Mouse (Mus musculus) embryonic facial prominence, embryonic 13.5 days (tissue): ENCODE data around the gene Uhmk1. TPM values are rescaled to one million over a fixed set of nuclear protein-coding genes. Genes with fewer than 3 reads are reported as not detected.
A peak's percentile ranks its signal among the peaks of the same experiment; 100 is the strongest.

Experiments
- ATAC-seq: fragments of 200-750 bp; cut with Nextera tagmentation; 2 replicates; pipeline ENCODE4 v1.8.0; 2017; ENCODE audit warnings: low read depth; ENCODE audit not compliant: insufficient number of reproducible peaks, insufficient read depth, low FRiP score, low TSS enrichment
- H3K27ac ChIP-seq: fragments of 300-500 bp; sonication (generic); 2 replicates; pipeline ENCODE4 v1.5.1; 2015; ENCODE audit warnings: moderate library complexity, mild to moderate bottlenecking, inconsistent platforms
- H3K27me3 ChIP-seq: fragments of 300-500 bp; sonication (generic); 2 replicates; pipeline ENCODE4 v1.6.1; 2015; ENCODE audit warnings: mild to moderate bottlenecking, inconsistent platforms
- H3K36me3 ChIP-seq: fragments of 300-500 bp; sonication (generic); 2 replicates; pipeline ENCODE4 v1.6.1; 2015; ENCODE audit warnings: mild to moderate bottlenecking, inconsistent platforms
- H3K4me1 ChIP-seq: fragments of 300-500 bp; sonication (generic); 2 replicates; pipeline ENCODE4 v1.6.1; 2015; ENCODE audit warnings: inconsistent platforms
- H3K4me2 ChIP-seq: fragments of 300-500 bp; sonication (generic); 2 replicates; pipeline ENCODE4 v1.6.1; 2015; ENCODE audit warnings: moderate library complexity, mild to moderate bottlenecking, inconsistent platforms
- H3K4me3 ChIP-seq: fragments of 300-500 bp; sonication (generic); 2 replicates; pipeline ENCODE4 v1.5.1; 2015; ENCODE audit warnings: mild to moderate bottlenecking, inconsistent platforms
- H3K9ac ChIP-seq: fragments of 300-500 bp; sonication (generic); 2 replicates; pipeline ENCODE4 v1.6.1; 2015; ENCODE audit warnings: mild to moderate bottlenecking, inconsistent platforms
- H3K9me3 ChIP-seq: fragments of 300-500 bp; sonication (generic); 2 replicates; pipeline ENCODE4 v1.6.1; 2016; ENCODE audit warnings: inconsistent platforms
- whole genome bisulfite sequencing: fragments of 180-500 bp; shearing (Covaris S2); methylation state at CpG from one replicate; pipeline ENCODE4 v1.1.7; 2015; ENCODE audit warnings: mixed read lengths; 5-methylcytosine and 5-hydroxymethylcytosine counted together
- polyA plus RNA-seq: library from polyadenylated mRNA; unstranded; fragments of >200 nt; fragmentation: Nextera tagmentation; extraction: Ambion mirVana; gene quantifications from 2 replicates; pipeline ENCODE4 v1.2.1, GENCODE M21; 2015

Gene Uhmk1
- polyA plus RNA-seq, 1 experiment from 2014 or later, result 5.1 TPM

GRCm38 (mm10) chr1:170213181-170213879 lies 1.9 kb downstream of the Uhmk1 start:
- no peak for ATAC-seq
- Histone ChIP-seq H3K4me2 (0 out of 2 replicates have a peak overlapping the region, but pooled peaks have one; percentile 14), H3K27ac (no peak overlapping the region), H3K9ac (no peak overlapping the region), H3K4me1 (peaks cover 7% of the 10 kb centered on the region), H3K4me3 (no peak overlapping the region), H3K9me3 (no peaks in the 10 kb centered on the region), H3K27me3 (peaks cover 7% of the 10 kb centered on the region; the same call in 1 of the 2 replicates), H3K36me3 (peaks cover 32% of the 10 kb centered on the region)
- WGBS, result 92% methylated on average over 10 of the region's 10 CpGs

- no peak overlapping the region for H3K27ac ChIP-seq
- no peak overlapping the region for H3K4me2 ChIP-seq
- H3K4me3 ChIP-seq, result no peak overlapping the region
- H3K4me1 ChIP-seq, result no peaks in the 10 kb centered on the region
- WGBS, result 94% methylated on average over 6 of the region's 6 CpGs
- peaks cover 75% of the 10 kb centered on the region for H3K36me3 ChIP-seq
- ATAC-seq, result no peak
- H3K27me3 ChIP-seq, result no peaks in the 10 kb centered on the region
- no peaks in the 10 kb centered on the region for H3K9me3 ChIP-seq
- H3K9ac ChIP-seq, result no peak overlapping the region
These were observed 8.8 kb downstream of the Uhmk1 start for GRCm38 (mm10) chr1:170206395-170206794.

- no peak overlapping the region for H3K4me3 ChIP-seq
- H3K9ac ChIP-seq, result no peak overlapping the region
- H3K4me2 ChIP-seq, result no peak overlapping the region
- WGBS, result 78% methylated on average over 3 of the region's 3 CpGs
- ATAC-seq, result no peak
- H3K36me3 ChIP-seq, result peaks cover 76% of the 10 kb centered on the region
- no peak overlapping the region for H3K27ac ChIP-seq
- H3K27me3 ChIP-seq, result no peaks in the 10 kb centered on the region
- H3K4me1 ChIP-seq, result no peaks in the 10 kb centered on the region
- H3K9me3 ChIP-seq, result no peaks in the 10 kb centered on the region
These were observed 14.8 kb downstream of the Uhmk1 start for GRCm38 (mm10) chr1:170200379-170200778.

GRCm38 (mm10) chr1:170196211-170196610 lies 19.0 kb downstream of the Uhmk1 start:
- ATAC-seq, result no peak
- H3K4me2 ChIP-seq, result no peak overlapping the region
- no peak overlapping the region for H3K27ac ChIP-seq
- no peaks in the 10 kb centered on the region for H3K9me3 ChIP-seq
- H3K36me3 ChIP-seq, result peaks cover 85% of the 10 kb centered on the region
- no peak overlapping the region for H3K4me3 ChIP-seq
- H3K4me1 ChIP-seq, result no peaks in the 10 kb centered on the region
- no peak overlapping the region for H3K9ac ChIP-seq
- H3K27me3 ChIP-seq, result no peaks in the 10 kb centered on the region
- 94% methylated on average over 8 of the region's 8 CpGs for WGBS

GRCm38 (mm10) chr1:170191925-170192324 lies 23.3 kb downstream of the Uhmk1 start:
- WGBS, result 89% methylated on average over 1 of the region's 1 CpGs
- no peaks in the 10 kb centered on the region for H3K27me3 ChIP-seq
- H3K9me3 ChIP-seq, result no peaks in the 10 kb centered on the region
- no peak overlapping the region for H3K9ac ChIP-seq
- no peaks in the 10 kb centered on the region for H3K4me1 ChIP-seq
- H3K27ac ChIP-seq, result no peak overlapping the region
- H3K4me2 ChIP-seq, result no peak overlapping the region
- no peak for ATAC-seq
- peaks cover 50% of the 10 kb centered on the region for H3K36me3 ChIP-seq
- H3K4me3 ChIP-seq, result no peak overlapping the region

GRCm38 (mm10) chr1:170190225-170190624 lies 25.0 kb downstream of the Uhmk1 start:
- Histone ChIP-seq H3K4me3 (no peak overlapping the region), H3K36me3 (peaks cover 33% of the 10 kb centered on the region), H3K27ac (no peak overlapping the region), H3K9ac (no peak overlapping the region), H3K27me3 (no peaks in the 10 kb centered on the region), H3K4me2 (no peak overlapping the region), H3K4me1 (no peaks in the 10 kb centered on the region), H3K9me3 (no peaks in the 10 kb centered on the region)
- 70% methylated on average over 4 of the region's 4 CpGs for WGBS
- no peak for ATAC-seq

GRCm38 (mm10) chr1:170188601-170189000 lies 26.6 kb downstream of the Uhmk1 start:
- H3K4me3 ChIP-seq, result no peak overlapping the region
- no peak overlapping the region for H3K4me2 ChIP-seq
- no peak overlapping the region for H3K9ac ChIP-seq
- no peak overlapping the region for H3K27ac ChIP-seq
- 74% methylated on average over 11 of the region's 11 CpGs for WGBS
- H3K9me3 ChIP-seq, result no peaks in the 10 kb centered on the region
- no peaks in the 10 kb centered on the region for H3K4me1 ChIP-seq
- H3K27me3 ChIP-seq, result no peaks in the 10 kb centered on the region
- H3K36me3 ChIP-seq, result peaks cover 17% of the 10 kb centered on the region
- ATAC-seq, result no peak

GRCm38 (mm10) chr1:170186531-170186930 lies 28.7 kb downstream of the Uhmk1 start:
- Histone ChIP-seq H3K27me3 (no peaks in the 10 kb centered on the region), H3K36me3 (peaks cover 5% of the 10 kb centered on the region), H3K9me3 (no peaks in the 10 kb centered on the region), H3K27ac (no peak overlapping the region), H3K4me1 (no peaks in the 10 kb centered on the region), H3K4me2 (no peak overlapping the region), H3K9ac (no peak overlapping the region), H3K4me3 (no peak overlapping the region)
- WGBS, result 85% methylated on average over 5 of the region's 5 CpGs
- ATAC-seq, result no peak

GRCm38 (mm10) chr1:170185137-170185536 lies 30.1 kb downstream of the Uhmk1 start:
- no peak overlapping the region for H3K9ac ChIP-seq
- no peaks in the 10 kb centered on the region for H3K36me3 ChIP-seq
- no peaks in the 10 kb centered on the region for H3K4me1 ChIP-seq
- no peak overlapping the region for H3K4me3 ChIP-seq
- no peak for ATAC-seq
- H3K27ac ChIP-seq, result no peak overlapping the region
- H3K4me2 ChIP-seq, result no peak overlapping the region
- 90% methylated on average over 3 of the region's 3 CpGs for WGBS
- no peaks in the 10 kb centered on the region for H3K27me3 ChIP-seq
- H3K9me3 ChIP-seq, result no peaks in the 10 kb centered on the region

GRCm38 (mm10) chr1:170182706-170183105 lies 32.5 kb downstream of the Uhmk1 start:
- Histone ChIP-seq H3K9me3 (no peaks in the 10 kb centered on the region), H3K36me3 (no peaks in the 10 kb centered on the region), H3K27ac (no peak overlapping the region), H3K4me2 (no peak overlapping the region), H3K9ac (no peak overlapping the region), H3K27me3 (no peaks in the 10 kb centered on the region), H3K4me3 (no peak overlapping the region), H3K4me1 (no peaks in the 10 kb centered on the region)
- no peak for ATAC-seq

- Histone ChIP-seq H3K4me1 (peaks cover 8% of the 10 kb centered on the region; the same call in 1 of the 2 replicates), H3K27ac (no peak overlapping the region), H3K27me3 (no peaks in the 10 kb centered on the region), H3K4me3 (no peak overlapping the region), H3K9me3 (no peaks in the 10 kb centered on the region), H3K36me3 (no peaks in the 10 kb centered on the region), H3K9ac (no peak overlapping the region), H3K4me2 (no peak overlapping the region)
- no peak for ATAC-seq
- WGBS, result 83% methylated on average over 8 of the region's 8 CpGs
These were observed 38.4 kb downstream of the Uhmk1 start for GRCm38 (mm10) chr1:170176661-170177239.

- Histone ChIP-seq H3K4me2 (no peak overlapping the region; the same call in 1 of the 2 replicates), H3K36me3 (no peaks in the 10 kb centered on the region), H3K4me3 (no peak overlapping the region), H3K9me3 (no peaks in the 10 kb centered on the region), H3K27ac (no peak overlapping the region), H3K27me3 (no peaks in the 10 kb centered on the region), H3K9ac (no peak overlapping the region), H3K4me1 (peaks cover 8% of the 10 kb centered on the region; the same call in 1 of the 2 replicates)
- no peak for ATAC-seq
- WGBS, result 56% methylated on average over 6 of the region's 6 CpGs
These were observed 39.3 kb downstream of the Uhmk1 start for GRCm38 (mm10) chr1:170175848-170176247.
